Mouse (Mus musculus) gastrocnemius, postnatal 25 days (tissue): ENCODE measurements at regions not wholly inside any gene's neighbourhood (a gene's known extent, or its start where the extent isn't known, plus 50 kb on each side); places are given as distances from the start of the nearest gene placed in this dataset.
A peak's percentile ranks its signal among the peaks of the same experiment; 100 is the strongest.

Experiments
- DNase-seq: peaks from one replicate; pipeline ENCODE4 v3.0.0; 2022

DNA sequence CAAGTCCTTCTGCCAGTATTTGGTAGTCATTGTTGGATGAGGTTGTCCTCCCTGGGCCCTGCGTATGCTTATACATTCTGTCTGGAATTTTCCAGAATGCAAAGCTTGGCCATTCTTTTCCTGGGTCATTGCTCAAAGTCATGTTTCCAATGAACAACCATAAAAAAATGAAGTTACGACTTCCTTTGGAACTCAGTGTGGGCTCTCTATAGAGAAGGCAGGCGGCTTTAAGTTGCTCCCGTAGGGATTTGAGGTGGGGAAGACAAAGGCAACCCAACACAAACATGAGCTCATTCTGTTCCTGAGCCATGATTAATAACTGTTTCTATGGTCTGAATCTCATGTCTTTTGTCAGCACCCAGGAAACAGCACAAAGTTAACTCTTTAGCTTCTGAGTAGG lies 204.3 kb downstream of the Hhipl2 start:
- no peak for DNase-seq

DNA sequence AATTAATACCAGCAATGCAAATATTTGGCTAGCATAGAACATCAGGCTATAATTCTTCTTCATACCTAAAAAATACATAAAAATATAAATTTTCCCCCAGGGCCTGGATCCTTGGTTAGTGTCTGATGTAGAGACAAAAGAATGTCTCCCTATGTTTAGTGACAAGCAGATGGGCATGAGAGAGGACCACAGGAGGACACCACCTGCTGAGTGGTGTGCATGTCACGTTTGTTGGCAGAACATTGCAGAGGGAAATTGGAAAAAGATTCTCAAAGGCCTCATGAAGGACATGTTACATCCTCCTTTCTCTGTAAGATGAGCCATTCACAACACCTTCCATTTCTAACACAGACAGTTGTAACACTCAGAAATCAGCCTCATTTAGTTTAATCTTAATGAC lies 206.3 kb downstream of the Hhipl2 start:
- DNase-seq: no peak

DNA sequence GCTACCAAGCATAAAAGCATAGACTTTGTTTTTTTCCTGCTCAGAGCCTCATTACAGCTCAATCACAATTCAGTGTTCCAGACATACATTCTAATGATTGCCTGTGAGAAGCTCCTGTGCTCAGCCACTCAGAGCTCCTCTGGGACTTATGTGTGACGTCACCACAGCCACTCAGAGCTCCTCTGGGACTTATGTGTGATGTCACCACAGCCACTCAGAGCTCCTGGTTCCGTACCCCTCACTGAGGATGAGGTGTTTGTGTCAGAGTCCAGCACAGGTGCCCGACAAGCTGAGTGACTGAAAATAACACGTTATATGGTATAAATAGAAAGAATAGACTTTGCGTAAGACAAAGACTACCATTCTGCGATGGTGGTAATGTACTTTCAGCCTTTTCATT lies 215.8 kb downstream of the Hhipl2 start:
- no peak for DNase-seq

DNA sequence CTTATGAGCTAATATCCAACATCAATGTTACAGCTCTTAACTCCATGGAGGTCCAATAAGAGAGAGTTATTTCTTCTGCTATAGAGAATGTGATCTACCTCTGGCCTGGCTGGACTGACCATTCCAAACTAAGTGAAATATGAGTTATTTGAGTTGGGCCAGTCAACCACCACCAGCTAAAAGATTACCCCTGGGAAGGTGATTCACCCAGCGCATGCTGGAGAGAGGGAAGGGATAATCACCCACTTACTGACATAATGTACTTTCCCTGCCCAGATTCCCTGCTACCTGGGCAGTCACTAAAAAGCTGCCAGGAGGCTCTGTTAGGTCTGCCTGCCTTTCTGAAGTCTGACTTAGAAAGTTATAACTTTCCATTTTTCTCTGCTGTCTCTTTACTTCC lies 216.8 kb downstream of the Hhipl2 start:
- DNase-seq: no peak

DNA sequence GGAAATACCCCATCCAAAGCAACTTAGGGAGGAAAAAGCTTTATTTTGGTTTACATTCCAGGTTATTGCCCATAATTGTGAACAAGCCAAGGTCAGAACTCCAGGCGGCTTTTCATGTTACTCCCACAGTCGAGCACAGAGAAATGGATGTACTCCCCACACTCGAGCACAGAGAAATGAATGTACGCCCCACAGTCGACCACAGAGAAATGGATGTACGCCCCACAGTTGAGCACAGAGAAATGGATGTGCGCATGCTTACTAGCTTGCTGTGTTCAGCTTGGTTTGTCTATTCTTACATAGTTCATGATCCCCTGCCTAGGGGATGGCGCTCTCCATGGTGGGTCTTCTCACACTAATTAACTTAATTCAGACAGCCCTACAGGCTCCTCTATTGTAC lies 219.2 kb downstream of the Hhipl2 start:
- DNase-seq: no peak

DNA sequence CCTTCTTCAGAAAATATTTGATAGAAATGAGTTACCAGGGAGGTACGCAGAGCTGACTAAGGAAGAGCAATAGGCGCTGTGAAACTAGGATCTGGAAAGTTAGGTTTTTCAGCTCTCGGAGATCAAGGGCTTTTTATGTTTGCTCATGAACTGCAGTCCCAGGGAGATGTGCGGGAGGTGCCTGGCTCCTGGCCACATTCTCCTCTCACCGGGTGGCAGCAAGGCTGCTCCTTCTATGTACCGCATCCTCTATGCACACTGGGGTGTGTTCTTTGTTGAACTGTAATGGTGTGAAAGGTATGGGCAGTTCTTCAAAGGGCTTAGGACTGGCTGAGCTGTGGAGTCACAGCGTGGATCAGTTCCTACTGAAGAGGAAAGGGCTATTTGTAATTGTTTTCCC lies 221.3 kb downstream of the Hhipl2 start:
- DNase-seq: no peak

DNA sequence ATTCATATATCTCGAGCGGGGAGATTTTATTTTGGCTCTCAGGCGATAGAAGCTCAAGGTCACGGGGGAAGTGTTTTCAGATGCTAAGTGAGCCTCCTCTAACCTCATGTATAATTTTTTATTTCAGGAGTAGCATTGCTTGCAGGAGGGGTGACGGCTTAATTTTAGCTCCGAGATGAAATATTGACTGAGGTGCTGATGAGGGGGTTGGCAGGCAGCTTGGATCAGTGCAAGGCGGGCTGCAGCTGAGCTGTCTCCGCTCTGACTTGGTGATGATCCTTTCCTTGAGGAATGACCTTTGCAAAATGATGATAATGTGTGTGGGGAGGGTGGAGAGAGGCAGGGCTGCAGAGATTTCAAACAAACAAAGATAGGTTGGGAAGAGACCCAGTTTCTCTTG lies 222.6 kb downstream of the Hhipl2 start:
- no peak for DNase-seq

DNA sequence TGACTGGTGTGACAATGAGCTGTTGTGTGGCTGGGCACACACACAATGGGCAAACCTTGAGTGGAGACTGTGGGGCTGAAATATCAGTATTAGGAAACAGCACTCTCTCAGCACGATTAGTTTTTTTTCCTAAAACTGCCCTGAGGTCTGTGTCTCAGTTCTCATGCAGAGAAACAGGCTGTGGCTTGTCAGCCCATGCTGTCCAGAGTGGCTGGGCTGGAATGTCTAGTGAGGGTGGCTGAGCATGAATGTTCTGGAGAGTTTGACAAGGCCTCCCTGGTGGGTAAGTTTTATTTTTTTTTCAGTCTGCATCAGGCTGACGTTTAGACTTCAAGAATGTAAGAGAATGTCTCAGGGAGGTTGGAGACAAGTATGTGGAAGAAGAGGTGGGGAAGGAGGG lies 226.0 kb downstream of the Hhipl2 start:
- DNase-seq: no peak

DNA sequence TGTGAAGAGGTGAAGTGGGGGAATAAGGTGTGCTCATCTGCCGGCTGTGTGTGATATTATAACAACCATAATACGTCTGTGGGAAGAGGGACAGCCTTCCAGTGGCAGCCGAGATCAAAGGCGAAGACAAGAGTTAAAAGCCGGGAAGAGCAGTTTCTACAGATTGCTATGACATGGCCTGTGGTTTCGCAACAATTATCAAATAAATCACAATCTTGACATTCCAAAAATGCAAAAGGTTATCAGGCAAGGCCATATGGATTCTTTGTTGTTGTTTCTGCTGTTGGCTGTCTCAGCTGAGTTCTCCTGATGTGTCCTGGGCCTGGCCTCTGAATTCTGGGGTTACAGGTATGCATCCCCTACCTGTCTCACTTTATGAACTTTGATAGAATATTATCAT lies 235.9 kb downstream of the Hhipl2 start:
- DNase-seq: no peak

DNA sequence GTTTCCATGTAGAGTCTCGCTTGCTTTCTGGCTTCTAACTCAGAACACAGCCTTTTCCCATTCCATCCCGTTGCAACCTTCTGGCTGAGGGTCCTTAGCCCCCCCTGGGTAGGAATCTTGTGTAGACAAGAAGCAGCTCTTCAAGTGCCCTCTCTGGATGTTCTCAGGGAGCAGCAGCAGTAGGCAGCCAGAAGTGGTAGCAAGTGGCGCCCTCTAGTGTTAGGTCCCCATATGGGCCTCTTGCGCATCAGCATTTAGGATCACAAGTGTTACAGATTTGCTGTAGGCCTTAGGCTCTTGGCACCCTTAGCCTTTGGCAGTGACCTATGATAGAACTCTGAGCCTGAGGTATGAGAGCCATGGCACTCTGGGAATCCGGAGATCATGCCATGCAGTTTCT lies 239.0 kb downstream of the Hhipl2 start:
- no peak for DNase-seq

DNA sequence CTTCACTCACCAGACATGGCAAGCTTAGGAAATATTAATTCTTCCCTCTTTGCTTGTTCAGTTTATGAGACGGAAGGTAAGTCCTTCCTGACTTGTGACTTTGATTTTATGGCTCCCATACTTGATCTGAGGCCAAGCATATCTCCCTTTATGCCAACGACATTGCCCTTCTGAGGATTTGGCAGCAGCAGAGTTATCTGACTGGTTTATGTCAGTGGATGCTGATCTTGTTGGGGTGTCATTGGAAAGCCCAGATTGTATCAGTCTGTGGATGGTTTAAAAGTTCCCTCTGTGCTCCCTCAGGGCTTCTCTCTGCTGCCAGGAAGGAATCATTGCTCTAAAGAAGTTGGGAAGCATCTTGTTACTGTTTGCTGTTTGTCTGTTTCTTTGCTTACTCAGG lies 242.5 kb downstream of the Hhipl2 start:
- no peak for DNase-seq

DNA sequence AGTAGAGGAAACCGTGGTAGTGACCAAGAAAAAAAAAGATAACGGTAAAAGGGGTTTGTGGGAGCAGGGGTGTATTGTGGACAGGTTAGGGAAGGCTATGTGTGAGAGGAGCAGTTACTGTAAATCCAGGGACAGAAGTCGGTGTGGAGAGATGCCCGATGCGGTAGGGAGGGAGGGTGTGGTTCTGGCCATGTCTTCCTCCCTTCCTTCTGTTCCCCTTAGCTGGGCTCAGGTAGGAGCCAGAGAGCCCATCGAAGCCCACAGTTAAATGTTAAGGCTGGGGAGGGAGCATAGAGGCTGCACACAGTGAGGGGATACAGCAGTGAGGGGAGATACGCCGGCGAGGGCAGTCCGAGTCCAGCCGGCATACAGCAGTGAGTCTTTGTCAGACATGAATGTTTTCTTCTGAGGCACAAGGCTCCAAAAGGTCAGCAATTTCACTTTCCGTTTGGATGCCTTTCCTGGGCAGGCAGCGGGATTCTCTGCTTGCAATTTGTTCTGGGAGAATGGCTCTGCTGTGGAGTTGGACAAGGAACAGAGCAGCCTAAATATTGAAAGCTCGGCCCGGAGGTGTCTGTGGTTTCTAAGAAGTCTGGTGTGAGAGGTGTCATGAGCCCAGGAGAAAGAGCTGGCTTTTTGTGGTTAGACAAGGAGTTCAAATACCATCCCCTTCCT lies 244.5 kb downstream of the Hhipl2 start:
- DNase-seq: no peak

DNA sequence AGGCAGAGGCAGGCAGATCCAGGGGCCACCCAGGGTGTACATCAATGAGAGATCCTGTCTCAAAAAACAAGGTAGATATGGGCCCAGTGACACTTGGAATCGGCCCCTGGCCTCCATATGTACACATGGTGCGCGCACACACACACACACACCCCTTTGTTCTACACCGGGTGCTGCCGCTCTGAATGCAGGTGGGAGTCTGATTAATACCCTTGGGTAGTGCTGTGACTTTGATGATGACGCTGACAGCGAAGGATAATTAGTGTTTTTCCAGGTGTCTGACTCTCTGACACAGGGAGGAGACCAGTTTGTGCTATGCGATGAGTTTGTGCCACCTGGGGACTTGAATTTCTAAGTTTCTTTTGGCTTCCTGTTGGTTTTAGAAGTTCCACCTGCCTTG lies 251.3 kb downstream of the Hhipl2 start:
- no peak for DNase-seq

DNA sequence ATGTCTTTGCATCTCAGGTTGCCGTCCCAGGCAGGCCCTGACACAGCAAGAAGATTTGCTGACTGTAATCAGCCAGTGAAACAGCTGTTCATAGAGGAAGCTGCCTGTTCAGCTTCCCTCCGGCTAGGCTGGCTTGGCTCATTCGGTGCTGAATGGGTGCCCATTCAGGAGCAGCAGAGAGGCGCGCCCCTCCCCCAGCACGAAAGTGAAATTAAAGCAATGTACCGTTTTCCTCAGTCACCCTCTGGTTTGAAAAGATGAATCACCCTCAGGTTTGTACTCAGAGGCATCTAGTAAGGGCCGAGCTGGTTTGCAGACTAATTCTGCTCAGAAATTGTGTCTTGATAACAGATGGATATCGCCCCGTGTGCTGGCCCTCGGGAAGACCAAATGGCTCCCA lies 251.7 kb downstream of the Hhipl2 start:
- peak; percentile 38 for DNase-seq

DNA sequence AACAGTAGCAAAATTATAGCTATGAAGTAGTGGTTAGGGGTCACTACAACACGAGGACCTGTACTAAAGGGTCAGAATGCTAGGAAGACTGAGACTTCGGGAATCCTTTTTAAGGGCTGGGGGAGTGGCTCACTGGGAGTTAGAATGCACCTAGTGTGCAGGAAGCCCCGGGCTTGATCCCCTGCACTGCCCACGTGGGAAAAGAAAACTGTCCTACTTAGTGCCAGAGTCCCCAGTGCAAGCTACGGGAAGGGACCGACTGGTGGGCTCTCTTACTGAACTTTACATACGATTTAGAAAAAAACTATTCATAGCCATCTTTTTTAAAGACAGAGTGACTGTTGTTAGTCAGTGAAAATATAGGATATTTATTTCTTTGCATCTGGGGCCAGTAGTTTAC lies 252.5 kb downstream of the Hhipl2 start:
- no peak for DNase-seq

DNA sequence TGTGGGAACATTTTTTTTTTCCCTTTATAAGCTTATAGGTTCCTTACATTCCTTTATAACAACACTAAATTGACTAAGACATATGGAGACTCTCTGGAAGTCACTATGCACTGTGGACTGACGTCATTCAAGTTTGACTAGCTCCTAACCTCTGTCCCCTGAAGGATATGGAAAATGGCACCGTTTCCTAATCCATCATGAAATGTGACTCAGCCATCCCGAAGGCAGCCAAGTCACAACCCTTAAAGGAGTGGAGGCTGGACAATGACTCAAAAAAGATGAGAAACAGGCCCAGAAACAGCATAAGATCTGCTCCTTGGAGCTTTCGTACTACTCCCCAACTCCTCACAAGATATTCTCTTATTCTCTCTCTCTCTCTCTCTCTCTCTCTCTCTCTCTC lies 253.5 kb downstream of the Hhipl2 start:
- DNase-seq: peak; percentile 14

DNA sequence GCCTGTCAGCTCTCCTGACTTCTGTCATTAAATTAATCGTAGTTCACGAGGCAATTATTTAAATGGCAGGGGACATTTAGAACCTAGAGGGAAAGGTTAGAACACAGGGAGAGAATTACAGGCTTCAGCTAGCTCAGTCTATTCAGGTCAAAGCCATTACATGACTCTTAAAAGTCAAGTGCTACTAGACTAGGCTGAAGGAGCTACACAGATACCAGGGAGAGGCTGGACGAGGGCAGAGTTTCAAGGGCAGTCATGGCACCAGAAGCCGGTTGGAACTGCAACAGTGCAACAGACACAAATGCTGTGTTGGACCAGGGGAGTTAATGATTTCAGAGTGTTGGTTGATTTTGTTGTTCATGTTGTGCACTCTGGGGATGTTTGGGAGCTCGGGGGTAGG lies 254.5 kb downstream of the Hhipl2 start:
- DNase-seq: no peak

DNA sequence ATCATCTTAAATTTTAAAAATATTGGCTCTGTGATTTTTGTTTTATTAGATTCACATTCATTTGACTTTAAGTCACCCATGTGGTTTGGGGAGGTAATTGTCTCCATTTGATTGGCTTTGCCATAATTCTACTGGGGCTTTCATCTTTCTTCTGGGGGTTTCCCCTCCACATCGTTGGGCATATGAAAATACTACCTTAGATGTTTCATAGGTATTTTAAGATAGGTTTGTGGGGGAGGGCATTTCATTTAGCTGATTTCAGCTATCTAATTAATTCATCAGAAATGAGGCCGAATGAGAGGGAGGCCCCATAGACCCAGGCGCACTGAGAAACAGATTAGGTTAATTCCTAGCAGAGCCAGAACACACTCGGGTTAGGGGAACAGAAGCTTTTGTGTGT lies 259.6 kb downstream of the Hhipl2 start:
- DNase-seq: no peak

DNA sequence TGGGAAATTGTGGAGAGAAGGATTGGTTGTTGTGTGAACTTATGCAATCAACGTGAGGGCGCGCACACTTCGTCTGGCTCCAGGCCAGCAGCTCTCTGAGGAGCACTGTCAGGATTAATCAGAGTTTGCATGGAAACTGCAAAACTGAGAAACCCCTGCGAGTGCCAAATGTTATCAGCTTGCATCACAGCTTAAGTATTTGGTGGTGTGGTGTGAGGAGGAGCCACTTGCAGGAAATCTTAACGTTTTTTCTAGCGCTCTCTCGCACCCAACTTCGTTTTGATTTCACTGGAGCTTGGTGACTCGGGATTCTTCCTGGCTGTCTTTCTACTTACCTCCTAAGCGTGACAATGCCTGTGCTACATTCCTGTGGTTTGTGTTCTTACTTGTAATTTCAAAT lies 261.9 kb downstream of the Hhipl2 start:
- DNase-seq: peak; percentile 45

DNA sequence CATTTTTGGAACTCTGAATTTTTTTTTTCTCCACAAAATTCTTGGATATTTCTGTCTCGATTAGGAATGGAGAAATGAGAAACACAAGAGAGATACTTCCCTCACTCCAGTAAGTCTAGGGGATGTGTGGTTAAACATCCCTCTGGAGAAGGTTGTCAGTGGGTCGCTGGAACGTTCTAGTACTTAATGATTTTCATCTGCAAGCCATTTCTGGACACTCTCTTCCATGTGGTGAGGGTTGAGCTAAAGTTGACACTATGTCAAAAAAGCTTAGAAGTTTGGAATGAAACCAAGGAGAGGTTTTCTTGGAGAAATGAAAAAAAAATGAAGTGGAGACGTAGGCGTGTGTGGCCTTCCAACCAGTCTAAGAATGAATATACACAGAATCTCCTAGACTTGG lies 268.0 kb downstream of the Hhipl2 start:
- no peak for DNase-seq

DNA sequence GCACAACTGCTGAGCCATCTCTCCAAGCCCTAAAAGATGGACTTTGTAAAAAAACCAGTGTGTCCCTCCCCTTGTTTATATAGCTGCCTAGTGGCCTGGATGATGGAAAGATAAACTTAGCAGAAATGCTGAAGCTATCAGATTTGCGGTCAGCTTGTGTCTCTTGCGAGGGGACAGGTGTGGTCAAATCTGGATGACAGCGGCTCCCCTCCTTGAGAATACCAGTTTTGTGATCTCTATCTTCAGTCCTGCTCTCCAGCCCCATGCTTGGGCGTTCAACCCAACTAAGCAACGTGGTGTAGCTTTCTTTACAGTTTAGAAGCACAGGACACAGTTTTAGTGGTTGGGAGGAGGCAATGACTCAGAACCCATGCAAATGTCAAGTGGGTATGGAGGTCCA lies 274.7 kb downstream of the Hhipl2 start:
- no peak for DNase-seq

DNA sequence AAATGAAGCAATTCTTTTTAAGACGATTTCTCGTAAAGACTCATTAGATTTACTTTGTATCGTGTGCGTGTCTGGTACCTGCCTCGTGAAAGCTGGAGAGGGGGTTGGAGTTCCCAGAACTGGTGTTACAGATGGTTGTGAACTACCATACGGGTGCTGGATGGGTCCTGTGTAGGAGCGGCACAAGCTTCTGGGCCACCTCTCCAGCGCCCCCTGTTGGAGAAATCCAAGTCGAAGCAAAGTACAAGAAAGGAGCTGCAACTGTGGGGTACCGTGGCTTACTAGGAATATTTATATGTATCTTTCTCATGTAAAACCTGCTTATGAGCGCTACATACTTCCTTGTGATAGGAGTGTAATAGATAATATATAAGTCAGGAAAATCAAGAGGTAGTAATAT lies 281.3 kb downstream of the Hhipl2 start:
- no peak for DNase-seq

DNA sequence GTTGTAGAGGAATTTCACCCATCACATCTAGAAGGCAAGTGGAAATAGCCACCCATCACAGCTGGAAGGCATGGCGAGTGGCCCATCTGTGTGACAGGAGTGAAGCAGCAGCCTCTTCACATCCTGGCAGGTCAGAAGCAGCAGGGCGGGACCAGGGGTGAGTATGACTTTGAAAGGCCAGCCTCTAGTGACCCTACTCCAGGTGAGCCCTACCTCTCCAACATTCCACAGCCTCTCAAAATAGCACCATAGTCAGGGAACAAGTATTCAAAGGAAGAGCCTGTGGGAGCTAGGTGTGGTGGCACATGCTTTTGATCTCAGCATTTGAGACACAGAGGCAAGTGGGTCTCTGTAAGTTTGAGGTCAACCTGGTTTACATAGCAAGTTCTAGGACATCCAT lies 284.9 kb downstream of the Hhipl2 start:
- no peak for DNase-seq

DNA sequence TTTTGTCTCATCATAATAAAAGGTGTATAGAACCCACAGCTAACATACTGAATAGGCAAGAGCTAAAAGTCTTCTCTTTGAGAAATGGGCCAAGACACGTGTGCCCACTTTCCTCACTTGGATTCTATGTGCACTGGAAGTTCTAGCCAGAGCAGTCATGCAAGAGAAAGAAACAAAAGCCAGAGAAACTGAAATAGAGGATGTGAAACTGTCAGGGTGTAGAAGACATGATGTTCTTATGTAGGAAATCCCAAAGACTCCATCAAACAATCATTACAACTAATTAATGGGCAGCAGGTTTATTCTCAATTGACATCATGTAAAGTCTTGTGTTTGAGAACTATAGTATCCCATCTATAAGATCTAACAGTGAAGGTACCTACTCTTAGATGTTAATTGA lies 294.9 kb downstream of the Hhipl2 start:
- DNase-seq: no peak

DNA sequence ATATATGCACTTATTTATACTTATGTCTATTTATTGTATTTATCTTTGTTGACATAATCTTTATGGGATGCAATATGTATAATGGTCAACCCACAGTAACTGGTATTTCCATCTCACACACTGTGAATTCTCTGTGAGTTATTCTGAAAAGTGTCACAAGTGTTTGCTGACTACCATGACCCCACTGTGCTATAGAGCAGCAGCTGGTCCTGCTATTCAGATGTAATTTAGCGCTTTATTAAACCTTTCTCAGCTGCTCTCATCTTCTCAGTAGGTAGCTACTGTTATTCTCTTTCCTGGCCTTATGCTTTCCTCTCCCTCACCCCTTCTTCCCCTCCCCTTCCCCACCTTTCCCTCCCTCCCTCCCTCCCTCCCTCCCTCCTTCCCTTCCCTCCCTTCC lies 296.0 kb upstream of the Dusp10 start:
- no peak for DNase-seq
